8 mouse cellular contexts compared by ENCODE assay signal in the genomic region with DNA sequence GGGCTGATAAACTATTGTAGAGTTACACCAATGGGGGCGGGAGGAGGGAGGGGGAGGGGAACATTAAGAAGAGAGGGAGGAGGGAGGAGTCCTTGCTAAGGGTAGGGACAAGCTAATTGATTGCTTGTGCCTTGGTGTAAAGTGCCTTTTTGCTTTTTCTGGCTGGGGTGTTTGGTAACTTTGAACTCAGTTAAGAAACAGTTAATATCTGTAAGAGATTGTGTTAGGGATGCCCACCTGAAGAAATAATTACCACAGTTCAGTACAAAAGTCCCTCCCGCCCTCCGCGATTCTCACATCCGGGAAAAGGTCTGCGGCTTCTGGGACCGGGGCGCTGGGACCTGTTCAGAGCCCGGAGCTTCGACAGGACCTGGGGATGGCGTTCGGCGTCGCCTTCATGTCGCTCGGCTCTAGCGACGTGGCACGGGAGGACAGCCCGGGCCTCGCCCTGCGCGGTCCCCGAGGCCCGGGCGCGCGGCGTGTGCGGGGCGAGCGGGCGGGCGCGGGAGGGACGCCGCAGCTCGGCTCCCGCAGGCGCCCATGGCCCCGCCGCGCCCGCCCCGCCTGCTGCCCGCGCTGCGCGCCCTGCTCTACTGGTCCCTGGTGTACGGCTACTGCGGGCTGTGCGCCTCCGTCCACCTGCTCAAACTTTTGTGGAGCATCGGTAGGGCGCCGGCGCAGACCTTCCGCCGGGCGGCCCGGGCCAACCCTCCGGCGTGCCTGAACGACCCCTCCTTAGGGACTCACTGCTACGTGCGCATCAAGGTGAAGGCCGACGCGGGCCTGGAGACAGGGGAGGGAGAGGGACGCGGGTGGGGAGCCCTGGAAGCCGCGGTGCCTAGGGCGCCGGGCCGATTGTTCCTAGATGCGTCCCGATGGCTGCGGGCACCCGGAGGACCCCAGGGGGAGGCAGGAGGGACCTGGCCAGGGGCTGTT. TPM values are rescaled to one million over a fixed set of nuclear protein-coding genes. Genes with fewer than 3 reads are reported as not detected.
DNase-seq lines count a peak whose midpoint lies in the region; ATAC-seq and TF ChIP-seq lines count a peak whose summit lies in the region.

No protein-coding gene starts in this region.

- TF ChIP-seq POLR2A in lung, adult 2 months (IDR thresholded peaks at IDR 0.05; ENCODE audit: borderline replicate concordance, extremely low read depth, low read depth, low read length): no peak

- no peaks in the 10 kb centered on the region for H3K36me3 ChIP-seq in forebrain, embryonic 11.5 days (ENCODE audit: control insufficient read depth, insufficient read depth, low read length)
- H3K36me3 ChIP-seq in liver, embryonic 14.5 days (replicated peaks; ENCODE audit: control insufficient read depth, insufficient read depth, low read depth): no peaks in the 10 kb centered on the region

- no peak for TF ChIP-seq CTCF in lung, adult 2 months (IDR thresholded peaks at IDR 0.05; ENCODE audit: insufficient read depth, low read length)
- TF ChIP-seq CTCF in liver, embryonic 14.5 days (IDR thresholded peaks at IDR 0.05; ENCODE audit: low read depth): no peak

- TF ChIP-seq EP300 in liver, embryonic 14.5 days (IDR thresholded peaks at IDR 0.05; ENCODE audit: low read depth): no peak

- peak overlapping the region; percentile 37 for H3K4me3 ChIP-seq in lung, adult 2 months (replicated peaks; ENCODE audit: extremely low read depth, low read depth, low read length)
- H3K4me3 ChIP-seq in forebrain, embryonic 11.5 days (ENCODE audit: low read depth, low read length): peak overlapping the region; percentile 58
- peak overlapping the region; percentile 22 to 50; a peak in 3 of 4 replicates for H3K4me3 ChIP-seq in liver, embryonic 14.5 days (ENCODE audit: insufficient read depth in 1 of 2, low read depth in 2 of 2, low read length in 2 of 2)

- under 1% methylated on average over 79 of the region's 80 CpGs for WGBS in lung, adult 2 months
- WGBS in forebrain, embryonic 11.5 days: under 1% methylated on average over 66 of the region's 80 CpGs
- WGBS in liver, embryonic 14.5 days (ENCODE audit: insufficient replicate concordance): under 1% methylated on average over 80 of the region's 80 CpGs

- peak; percentile 87 for ATAC-seq in forebrain, embryonic 11.5 days (replicated peaks; ENCODE audit: low FRiP score)
- 0 out of 2 replicates have a peak, but pooled peaks have one; percentile 18 for ATAC-seq in liver, embryonic 14.5 days (ENCODE audit: insufficient read depth)

- H3K4me1 ChIP-seq in lung, adult 2 months (ENCODE audit: control insufficient read depth, insufficient read depth, low read length): peaks cover 2% of the 10 kb centered on the region; the same call in 1 of the 2 replicates
- H3K4me1 ChIP-seq in forebrain, embryonic 11.5 days (replicated peaks; ENCODE audit: control insufficient read depth, insufficient read depth, low read length): no peaks in the 10 kb centered on the region; the same call in 1 of the 2 replicates
- no peaks in the 10 kb centered on the region for H3K4me1 ChIP-seq in liver, embryonic 14.5 days (replicated peaks; ENCODE audit: control insufficient read depth in 2 of 2, insufficient read depth in 2 of 2, low read length in 1 of 2)

- DNase-seq in lung, adult 2 months: no peak
- no peak for DNase-seq in lung, postnatal 25 days (ENCODE audit: low spot score)
- peak; percentile 64 for DNase-seq in brain, adult 2 months (ENCODE audit: low read depth, low spot score)
- peak; percentile 72 for DNase-seq in forebrain, embryonic 11.5 days (ENCODE audit: low spot score)
- peak; percentile 36 for DNase-seq in induced T-regulatory cell, adult 2 months (ENCODE audit: low read depth)
- no peak for DNase-seq in liver, embryonic 14.5 days (ENCODE audit: low read depth in 3 of 3, low spot score in 3 of 3)
- DNase-seq in right cerebral cortex, adult 2 months (ENCODE audit: low spot score in 2 of 2): peak; percentile 36 to 42
- no peak for DNase-seq in spleen, adult 18-20 months

- H3K27ac ChIP-seq in forebrain, embryonic 11.5 days (ENCODE audit: low read depth, low read length): no peak overlapping the region
- H3K27ac ChIP-seq in liver, embryonic 14.5 days: no peak overlapping the region

- peak overlapping the region; percentile 65 for H3K9ac ChIP-seq in forebrain, embryonic 11.5 days (ENCODE audit: low read length)
- no peak overlapping the region for H3K9ac ChIP-seq in liver, embryonic 14.5 days (replicated peaks)

- H3K27me3 ChIP-seq in forebrain, embryonic 11.5 days (ENCODE audit: control insufficient read depth, insufficient read depth, low read length): peaks cover 17% of the 10 kb centered on the region
- H3K27me3 ChIP-seq in liver, embryonic 14.5 days (ENCODE audit: control insufficient read depth, insufficient read depth, low read length): peaks cover 36% of the 10 kb centered on the region

- H3K4me2 ChIP-seq in forebrain, embryonic 11.5 days (ENCODE audit: low read depth, low read length, severe bottlenecking): peak overlapping the region; percentile 96
- peak overlapping the region; percentile 60 for H3K4me2 ChIP-seq in liver, embryonic 14.5 days (ENCODE audit: low read depth)

- no peaks in the 10 kb centered on the region for H3K9me3 ChIP-seq in forebrain, embryonic 11.5 days (ENCODE audit: control insufficient read depth, low read length)
- H3K9me3 ChIP-seq in liver, embryonic 14.5 days (ENCODE audit: control insufficient read depth, low read length): no peaks in the 10 kb centered on the region

RNA-seq across cellular contexts. Expression of gene Ephx4, which starts 0.7 kb away (rescaled TPM):
- polyA plus RNA-seq in lung, adult 2 months (2012; rRNA removed): 1.9 and 2.0 TPM in 2 replicates
- polyA plus RNA-seq in forebrain, embryonic 11.5 days (2014; fragmentation: Nextera tagmentation; extraction: Ambion mirVana): 0.95 and 1.1 TPM in 2 replicates
- 0.03 TPM in 1 of 2 replicates, not detected in the other for polyA plus RNA-seq in liver, embryonic 14.5 days (2012; rRNA removed)
- polyA plus RNA-seq in liver, embryonic 14.5 days (2014; fragmentation: Nextera tagmentation; extraction: Ambion mirVana): not detected in 2 replicates

RNA-seq across cellular contexts. Expression of gene Lpcat2b, which starts 28.1 kb away (rescaled TPM):
- polyA plus RNA-seq in lung, adult 2 months (2012; rRNA removed): 0.03 and 0.14 TPM in 2 replicates
- polyA plus RNA-seq in forebrain, embryonic 11.5 days (2014; fragmentation: Nextera tagmentation; extraction: Ambion mirVana): not detected in 2 replicates
- not detected in 2 replicates for polyA plus RNA-seq in liver, embryonic 14.5 days (2012; rRNA removed)
- not detected in 2 replicates for polyA plus RNA-seq in liver, embryonic 14.5 days (2014; fragmentation: Nextera tagmentation; extraction: Ambion mirVana)

RNA-seq across cellular contexts. Expression of gene Btbd8, which starts 34.5 kb away (rescaled TPM):
- polyA plus RNA-seq in lung, adult 2 months (2012; rRNA removed): 1.0 and 1.2 TPM in 2 replicates
- 9.4 and 10.0 TPM in 2 replicates for polyA plus RNA-seq in forebrain, embryonic 11.5 days (2014; fragmentation: Nextera tagmentation; extraction: Ambion mirVana)
- 0.75 and 1.1 TPM in 2 replicates for polyA plus RNA-seq in liver, embryonic 14.5 days (2012; rRNA removed)
- polyA plus RNA-seq in liver, embryonic 14.5 days (2014; fragmentation: Nextera tagmentation; extraction: Ambion mirVana): 1.1 and 1.2 TPM in 2 replicates

Comparison
In these comparisons a context has a peak if more than half of its experiments do, and no peak if none do; other contexts are left out.
1. DNase-seq: peak in brain, adult 2 months (single experiment), forebrain, embryonic 11.5 days (single experiment), induced T-regulatory cell, adult 2 months (single experiment) and right cerebral cortex, adult 2 months (2 of 2); none in lung, adult 2 months (single experiment), lung, postnatal 25 days (single experiment), liver, embryonic 14.5 days (0 of 3) and spleen, adult 18-20 months (0 of 2).
2. Peak in every context shown above with its lines, with median percentiles within 50 percentile points of each other: H3K4me3 ChIP-seq.